Mouse (Mus musculus) lung, adult 18-20 months (tissue): ENCODE measurements at regions not wholly inside any gene's neighbourhood (a gene's known extent, or its start where the extent isn't known, plus 50 kb on each side); places are given as distances from the start of the nearest gene placed in this dataset.

ENCODE experiments used
- DNase-seq, 2 experiments: peaks; one replicate each; pipeline ENCODE4 v3.0.0; 2022; ENCODE audit warnings: mixed read lengths in 2 of 2

GRCm38 (mm10) chr17:54214804-54215203 lies 84.0 kb downstream of the Slc5a7 start:
- no peak for DNase-seq

GRCm38 (mm10) chr17:54201710-54202109 lies 97.1 kb downstream of the Slc5a7 start:
- DNase-seq: no peak

GRCm38 (mm10) chr17:54192231-54192573 lies 106.6 kb downstream of the Slc5a7 start:
- no peak for DNase-seq

- no peak for DNase-seq
These were observed 107.2 kb downstream of the Slc5a7 start for GRCm38 (mm10) chr17:54191526-54192230.

GRCm38 (mm10) chr17:54188997-54189553 lies 109.8 kb downstream of the Slc5a7 start:
- DNase-seq: no peak

- DNase-seq: no peak
These were observed 116.8 kb downstream of the Slc5a7 start for GRCm38 (mm10) chr17:54182073-54182472.

- DNase-seq: no peak
These were observed 118.3 kb downstream of the Slc5a7 start for GRCm38 (mm10) chr17:54180563-54180962.

- DNase-seq: no peak
These were observed 128.1 kb downstream of the Slc5a7 start for GRCm38 (mm10) chr17:54170762-54171161.

GRCm38 (mm10) chr17:54168039-54168438 lies 130.8 kb downstream of the Slc5a7 start:
- DNase-seq: no peak

GRCm38 (mm10) chr17:54162383-54162782 lies 136.5 kb downstream of the Slc5a7 start:
- no peak for DNase-seq

GRCm38 (mm10) chr17:54158753-54159152 lies 140.1 kb downstream of the Slc5a7 start:
- peak; percentile 34 to 46 for DNase-seq

GRCm38 (mm10) chr17:54158330-54158729 lies 140.5 kb downstream of the Slc5a7 start:
- no peak for DNase-seq

GRCm38 (mm10) chr17:54155801-54156200 lies 143.0 kb downstream of the Slc5a7 start:
- no peak for DNase-seq

GRCm38 (mm10) chr17:54154536-54154935 lies 144.3 kb downstream of the Slc5a7 start:
- no peak for DNase-seq
